Mouse (Mus musculus): Measurements from ENCODE around the gene Abhd5. TPM values are rescaled to one million over a fixed set of nuclear protein-coding genes. Genes with fewer than 3 reads are reported as not detected.

Abhd5 gene
- polyA plus RNA-seq, 1 experiment from 2014 or later = 27.0 TPM

- H3K27me3 ChIP-seq = no peaks in the 10 kb centered on the region
- peaks cover 36% of the 10 kb centered on the region for H3K36me3 ChIP-seq (replicated peaks)
- H3K9me3 ChIP-seq (replicated peaks) = no peaks in the 10 kb centered on the region
- peak overlapping the region; percentile 17; the same call in 1 of the 2 replicates for H3K4me2 ChIP-seq
- H3K4me1 ChIP-seq (replicated peaks) = peaks cover 32% of the 10 kb centered on the region
- no peak overlapping the region for H3K4me3 ChIP-seq (replicated peaks)
- H3K27ac ChIP-seq (replicated peaks) = peak overlapping the region; percentile 34; the same call in 1 of the 2 replicates
- H3K9ac ChIP-seq = no peak overlapping the region
- 61% methylated on average over 1 of the region's 1 CpGs for WGBS (ENCODE audit: insufficient replicate concordance)
- peak; percentile 80 for ATAC-seq (ENCODE audit: insufficient read depth)
These were observed 21.6 kb downstream of the Abhd5 start for GRCm38 (mm10) chr9:122372991-122373390.

GRCm38 (mm10) chr9:122378986-122379385 is 27.6 kb downstream of the Abhd5 start:
- Histone ChIP-seq H3K27me3 (no peaks in the 10 kb centered on the region), H3K4me3 (replicated peaks) (no peak overlapping the region), H3K9ac (no peak overlapping the region), H3K9me3 (replicated peaks) (no peaks in the 10 kb centered on the region), H3K36me3 (replicated peaks) (peaks cover 65% of the 10 kb centered on the region), H3K4me2 (no peak overlapping the region), H3K4me1 (replicated peaks) (peaks cover 4% of the 10 kb centered on the region; the same call in 1 of the 2 replicates), H3K27ac (replicated peaks) (no peak overlapping the region)
- ATAC-seq (ENCODE audit: insufficient read depth) = no peak
- WGBS (ENCODE audit: insufficient replicate concordance) = 72% methylated on average over 6 of the region's 6 CpGs

- Histone ChIP-seq H3K27ac (replicated peaks) (no peak overlapping the region), H3K27me3 (no peaks in the 10 kb centered on the region), H3K36me3 (replicated peaks) (peaks cover 66% of the 10 kb centered on the region), H3K4me1 (replicated peaks) (peaks cover 4% of the 10 kb centered on the region; the same call in 1 of the 2 replicates), H3K9ac (no peak overlapping the region), H3K9me3 (replicated peaks) (no peaks in the 10 kb centered on the region), H3K4me3 (replicated peaks) (no peak overlapping the region), H3K4me2 (no peak overlapping the region)
- 83% methylated on average over 6 of the region's 6 CpGs for WGBS (ENCODE audit: insufficient replicate concordance)
- ATAC-seq (ENCODE audit: insufficient read depth) = no peak
These were observed 29.6 kb downstream of the Abhd5 start for GRCm38 (mm10) chr9:122380959-122381358.

GRCm38 (mm10) chr9:122382006-122382405 is 30.6 kb downstream of the Abhd5 start:
- peaks cover 57% of the 10 kb centered on the region for H3K36me3 ChIP-seq (replicated peaks)
- H3K4me3 ChIP-seq (replicated peaks) = no peak overlapping the region
- H3K4me1 ChIP-seq (replicated peaks) = peaks cover 4% of the 10 kb centered on the region; the same call in 1 of the 2 replicates
- H3K27me3 ChIP-seq = no peaks in the 10 kb centered on the region
- no peak overlapping the region for H3K9ac ChIP-seq
- ATAC-seq (ENCODE audit: insufficient read depth) = no peak
- 77% methylated on average over 6 of the region's 6 CpGs for WGBS (ENCODE audit: insufficient replicate concordance)
- H3K27ac ChIP-seq (replicated peaks) = no peak overlapping the region
- no peak overlapping the region for H3K4me2 ChIP-seq
- H3K9me3 ChIP-seq (replicated peaks) = no peaks in the 10 kb centered on the region

GRCm38 (mm10) chr9:122386015-122386414 is 34.6 kb downstream of the Abhd5 start:
- Histone ChIP-seq H3K36me3 (replicated peaks) (peaks cover 29% of the 10 kb centered on the region), H3K27ac (replicated peaks) (no peak overlapping the region), H3K9ac (no peak overlapping the region), H3K4me3 (replicated peaks) (no peak overlapping the region), H3K4me1 (replicated peaks) (0 out of 2 replicates have a peak, but pooled peaks cover 3% of the 10 kb centered on the region), H3K27me3 (no peaks in the 10 kb centered on the region), H3K4me2 (no peak overlapping the region), H3K9me3 (replicated peaks) (no peaks in the 10 kb centered on the region)
- ATAC-seq (ENCODE audit: insufficient read depth) = no peak
- 74% methylated on average over 3 of the region's 3 CpGs for WGBS (ENCODE audit: insufficient replicate concordance)

GRCm38 (mm10) chr9:122389287-122389920 is 38.0 kb downstream of the Abhd5 start:
- Histone ChIP-seq H3K27me3 (no peaks in the 10 kb centered on the region), H3K27ac (replicated peaks) (no peak overlapping the region), H3K36me3 (replicated peaks) (peaks cover 2% of the 10 kb centered on the region; the same call in 1 of the 2 replicates), H3K9ac (no peak overlapping the region), H3K4me3 (replicated peaks) (no peak overlapping the region), H3K9me3 (replicated peaks) (no peaks in the 10 kb centered on the region), H3K4me1 (replicated peaks) (0 out of 2 replicates have a peak, but pooled peaks cover 3% of the 10 kb centered on the region), H3K4me2 (no peak overlapping the region)
- no peak for ATAC-seq (ENCODE audit: insufficient read depth)
- WGBS (ENCODE audit: insufficient replicate concordance) = 63% methylated on average over 5 of the region's 5 CpGs

GRCm38 (mm10) chr9:122395816-122396215 is 44.4 kb downstream of the Abhd5 start:
- Histone ChIP-seq H3K9ac (no peak overlapping the region), H3K9me3 (replicated peaks) (no peaks in the 10 kb centered on the region), H3K36me3 (replicated peaks) (no peaks in the 10 kb centered on the region), H3K27me3 (no peaks in the 10 kb centered on the region), H3K4me2 (no peak overlapping the region), H3K4me1 (replicated peaks) (no peaks in the 10 kb centered on the region), H3K27ac (replicated peaks) (no peak overlapping the region), H3K4me3 (replicated peaks) (no peak overlapping the region)
- 65% methylated on average over 5 of the region's 5 CpGs for WGBS (ENCODE audit: insufficient replicate concordance)
- no peak for ATAC-seq (ENCODE audit: insufficient read depth)

- 71% methylated on average over 1 of the region's 1 CpGs for WGBS (ENCODE audit: insufficient replicate concordance)
- H3K9me3 ChIP-seq (replicated peaks) = no peaks in the 10 kb centered on the region
- ATAC-seq (ENCODE audit: insufficient read depth) = no peak
These were observed 45.7 kb downstream of the Abhd5 start for GRCm38 (mm10) chr9:122397156-122397555.

GRCm38 (mm10) chr9:122398746-122399145 is 47.3 kb downstream of the Abhd5 start:
- WGBS (ENCODE audit: insufficient replicate concordance) = 40% methylated on average over 7 of the region's 7 CpGs
- no peak for ATAC-seq (ENCODE audit: insufficient read depth)
- Histone ChIP-seq H3K9me3 (replicated peaks) (no peaks in the 10 kb centered on the region), H3K9ac (no peak overlapping the region), H3K4me3 (replicated peaks) (no peak overlapping the region), H3K27ac (replicated peaks) (no peak overlapping the region), H3K27me3 (no peaks in the 10 kb centered on the region), H3K36me3 (replicated peaks) (no peaks in the 10 kb centered on the region), H3K4me1 (replicated peaks) (no peaks in the 10 kb centered on the region), H3K4me2 (no peak overlapping the region)

More at GRCm38 (mm10) chr9:122397156-122397555, 45.7 kb downstream of the Abhd5 start:
- Histone ChIP-seq H3K4me1 (replicated peaks) (no peaks in the 10 kb centered on the region), H3K27ac (replicated peaks) (no peak overlapping the region), H3K36me3 (replicated peaks) (no peaks in the 10 kb centered on the region), H3K9ac (no peak overlapping the region), H3K4me2 (no peak overlapping the region), H3K27me3 (no peaks in the 10 kb centered on the region), H3K4me3 (replicated peaks) (no peak overlapping the region)

GRCm38 (mm10) chr9:122401239-122401638 is 49.8 kb downstream of the Abhd5 start:
- no peak for ATAC-seq (ENCODE audit: insufficient read depth)
- Histone ChIP-seq H3K4me3 (replicated peaks) (no peak overlapping the region), H3K36me3 (replicated peaks) (no peaks in the 10 kb centered on the region), H3K9ac (no peak overlapping the region), H3K9me3 (replicated peaks) (no peaks in the 10 kb centered on the region), H3K27me3 (no peaks in the 10 kb centered on the region), H3K4me2 (no peak overlapping the region), H3K4me1 (replicated peaks) (no peaks in the 10 kb centered on the region), H3K27ac (replicated peaks) (no peak overlapping the region)
- 61% methylated on average over 4 of the region's 4 CpGs for WGBS (ENCODE audit: insufficient replicate concordance)

GRCm38 (mm10) chr9:122410437-122411175 is 59.2 kb downstream of the Abhd5 start:
- Histone ChIP-seq H3K9ac (no peak overlapping the region), H3K36me3 (replicated peaks) (no peaks in the 10 kb centered on the region), H3K4me2 (no peak overlapping the region), H3K27me3 (no peaks in the 10 kb centered on the region), H3K4me1 (replicated peaks) (no peaks in the 10 kb centered on the region), H3K4me3 (replicated peaks) (no peak overlapping the region), H3K9me3 (replicated peaks) (no peaks in the 10 kb centered on the region), H3K27ac (replicated peaks) (no peak overlapping the region)
- WGBS (ENCODE audit: insufficient replicate concordance) = 76% methylated on average over 16 of the region's 16 CpGs
- no peak for ATAC-seq (ENCODE audit: insufficient read depth)

Measured in liver, embryonic 15.5 days (tissue).